Mouse (Mus musculus): ENCODE measurements around the gene Metrn. TPM values are rescaled to one million over a fixed set of nuclear protein-coding genes. Genes with fewer than 3 reads are reported as not detected.

Gene Metrn
- polyA plus RNA-seq, 1 experiment from 2014 or later: 5.8 TPM

DNA sequence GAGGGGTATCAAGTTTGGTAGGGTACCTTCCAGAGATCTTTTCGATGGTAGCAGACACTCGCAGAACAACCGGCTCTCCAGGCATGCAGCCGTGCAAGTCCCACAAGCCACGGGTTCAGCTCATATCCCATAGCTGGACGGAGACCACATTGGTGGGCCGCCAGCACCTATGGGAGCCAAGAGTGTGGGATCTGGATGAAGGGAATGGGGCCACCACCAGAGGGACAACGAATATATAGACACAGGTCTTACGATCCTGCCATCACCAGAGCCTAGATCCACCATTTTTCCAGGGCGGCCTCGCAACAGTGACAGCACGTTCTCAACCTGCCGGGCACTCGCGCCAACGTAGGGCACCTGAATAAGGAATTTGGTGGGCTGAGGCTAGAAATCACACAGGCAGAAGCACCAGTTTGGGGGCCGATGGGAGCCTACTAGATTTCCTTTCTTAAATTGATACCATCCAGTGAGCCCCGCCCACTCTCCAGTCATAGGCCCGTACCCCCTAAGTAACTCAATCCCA, 5.6 kb downstream of the Metrn start:
- no peaks in the 10 kb centered on the region for H3K9me3 ChIP-seq (ENCODE audit: control insufficient read depth, low read length)
- WGBS: 27% methylated on average over 19 of the region's 19 CpGs
- no peaks in the 10 kb centered on the region for H3K27me3 ChIP-seq (ENCODE audit: control insufficient read depth, insufficient read depth, low read length)
- peaks cover 39% of the 10 kb centered on the region for H3K4me1 ChIP-seq (ENCODE audit: control insufficient read depth, insufficient read depth, low read length)
- peaks cover 13% of the 10 kb centered on the region for H3K36me3 ChIP-seq (ENCODE audit: control insufficient read depth, insufficient read depth, low read length)
- ATAC-seq (ENCODE audit: low FRiP score, low TSS enrichment): no peak
- H3K4me3 ChIP-seq (replicated peaks; ENCODE audit: low read depth, low read length): peak overlapping the region; percentile 73
- peak overlapping the region; percentile 91 for H3K4me2 ChIP-seq (ENCODE audit: low read length)
- H3K9ac ChIP-seq (replicated peaks; ENCODE audit: low read length): peak overlapping the region; percentile 76
- DNase-seq: no peak
- H3K27ac ChIP-seq (replicated peaks; ENCODE audit: low read depth, low read length): peak overlapping the region; percentile 91; the same call in 1 of the 2 replicates

DNA sequence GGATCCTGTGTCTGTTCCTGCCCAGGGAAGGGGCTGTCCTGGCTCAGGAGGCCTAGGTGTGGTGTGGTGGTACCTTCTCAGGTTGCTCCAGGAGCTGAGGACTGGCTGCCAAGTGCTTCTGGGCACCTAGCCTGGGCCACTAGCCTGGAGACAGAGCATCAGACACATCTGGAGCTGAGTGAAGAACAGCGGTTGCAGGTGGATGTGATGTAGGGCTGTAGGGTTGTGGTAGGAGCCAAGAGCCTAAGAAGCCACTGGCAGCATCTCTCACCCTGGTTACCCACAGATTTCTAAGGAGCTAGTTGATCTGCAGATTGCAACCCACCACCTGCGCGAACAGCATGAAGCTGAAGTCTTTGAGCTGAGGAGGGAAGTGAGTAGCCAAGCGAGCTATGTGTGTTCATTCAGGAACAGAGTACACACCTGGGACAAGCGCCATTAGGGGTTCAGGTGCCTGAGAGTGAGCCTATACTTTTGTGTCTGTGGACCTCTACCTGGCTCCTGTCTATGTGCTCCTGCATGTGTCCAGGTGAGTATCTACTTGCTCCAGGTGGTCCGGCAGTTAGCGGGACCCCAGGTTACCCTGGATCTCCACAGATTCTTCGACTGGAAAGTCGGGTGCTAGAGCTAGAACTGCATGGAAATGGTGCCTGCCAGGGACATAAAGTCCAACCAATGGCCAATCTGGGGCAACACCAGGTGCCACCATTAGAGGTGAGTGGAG, 10.0 kb downstream of the Metrn start:
- no peak overlapping the region for H3K9ac ChIP-seq (replicated peaks; ENCODE audit: low read length)
- H3K4me1 ChIP-seq (ENCODE audit: control insufficient read depth, insufficient read depth, low read length): peaks cover 22% of the 10 kb centered on the region
- ATAC-seq (ENCODE audit: low FRiP score, low TSS enrichment) (no peak), DNase-seq (no peak)
- no peak overlapping the region for H3K4me3 ChIP-seq (replicated peaks; ENCODE audit: low read depth, low read length)
- no peak overlapping the region for H3K4me2 ChIP-seq (ENCODE audit: low read length)
- H3K27me3 ChIP-seq (ENCODE audit: control insufficient read depth, insufficient read depth, low read length): no peaks in the 10 kb centered on the region
- WGBS: 90% methylated on average over 9 of the region's 9 CpGs
- H3K9me3 ChIP-seq (ENCODE audit: control insufficient read depth, low read length): no peaks in the 10 kb centered on the region
- no peak overlapping the region for H3K27ac ChIP-seq (replicated peaks; ENCODE audit: low read depth, low read length)
- H3K36me3 ChIP-seq (ENCODE audit: control insufficient read depth, insufficient read depth, low read length): peaks cover 35% of the 10 kb centered on the region

DNA sequence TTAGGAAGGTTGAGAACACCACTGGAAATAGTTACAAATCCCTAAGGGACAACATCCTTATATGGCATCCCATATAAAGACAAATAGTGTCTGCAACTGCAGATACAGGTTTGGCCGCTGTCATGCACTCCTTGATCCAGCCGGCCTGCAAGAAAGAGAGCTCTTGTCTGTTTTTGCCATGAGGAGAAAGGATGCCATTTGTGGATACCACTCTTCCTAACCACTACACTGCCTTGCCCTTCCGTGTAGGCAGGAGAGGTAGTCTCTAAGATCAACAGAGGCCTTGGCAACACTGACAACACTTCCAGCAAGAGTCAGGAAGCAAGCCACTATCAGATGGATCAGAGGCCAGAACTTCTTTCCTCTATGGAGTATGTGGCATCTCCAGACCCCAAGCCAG, 10.7 kb downstream of the Metrn start, which contains the start of gene Ccdc78:
TSS of gene Ccdc78 (plus strand) at position 301 of the 400 bp plus-strand sequence.
- Histone ChIP-seq H3K9ac (replicated peaks; ENCODE audit: low read length) (peak within 1 kb of the TSS; percentile 75), H3K27me3 (ENCODE audit: control insufficient read depth, insufficient read depth, low read length) (no peaks in the 10 kb centered on the region), H3K4me2 (ENCODE audit: low read length) (peak within 1 kb of the TSS; percentile 91), H3K4me3 (replicated peaks; ENCODE audit: low read depth, low read length) (peak within 1 kb of the TSS; percentile 73), H3K27ac (replicated peaks; ENCODE audit: low read depth, low read length) (peak within 1 kb of the TSS; percentile 86), H3K9me3 (ENCODE audit: control insufficient read depth, low read length) (no peaks in the 10 kb centered on the region), H3K4me1 (ENCODE audit: control insufficient read depth, insufficient read depth, low read length) (peaks cover 22% of the 10 kb centered on the region), H3K36me3 (ENCODE audit: control insufficient read depth, insufficient read depth, low read length) (peaks cover 42% of the 10 kb centered on the region)
- ATAC-seq (ENCODE audit: low FRiP score, low TSS enrichment) (no peak), DNase-seq (no peak)
- WGBS: 90% methylated on average over 3 of the region's 3 CpGs

DNA sequence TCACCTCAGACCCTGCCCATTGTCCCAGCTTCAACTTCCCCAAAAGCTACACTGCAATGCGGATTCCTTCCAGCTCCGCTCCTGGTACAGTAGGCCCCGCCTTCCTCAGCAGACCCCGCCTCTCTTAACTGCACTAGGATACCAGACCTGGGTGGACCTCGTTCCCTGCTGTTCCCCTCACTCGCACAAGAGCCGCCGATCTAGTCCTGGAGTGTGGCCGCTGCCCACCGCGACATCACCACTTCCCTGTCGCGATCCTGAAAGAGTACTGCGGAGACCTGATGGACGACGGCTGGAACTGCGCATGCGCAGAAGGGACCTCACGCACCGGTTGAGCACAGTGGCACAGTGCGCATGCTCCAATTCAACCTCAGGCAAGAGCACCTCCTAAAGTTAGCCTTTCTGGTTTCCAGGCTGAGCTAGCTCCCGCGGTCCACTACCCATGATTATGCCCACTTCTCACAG, 11.6 kb downstream of the Metrn start, which contains the start of gene Haghl:
TSS of gene Haghl (minus strand) at position 393 of the 465 bp plus-strand sequence.
- DNase-seq: peak; percentile 99
- Histone ChIP-seq H3K4me3 (replicated peaks; ENCODE audit: low read depth, low read length) (peak within 1 kb of the TSS; percentile 73), H3K9ac (replicated peaks; ENCODE audit: low read length) (peak within 1 kb of the TSS; percentile 75), H3K36me3 (ENCODE audit: control insufficient read depth, insufficient read depth, low read length) (peaks cover 47% of the 10 kb centered on the region), H3K9me3 (ENCODE audit: control insufficient read depth, low read length) (no peaks in the 10 kb centered on the region), H3K27ac (replicated peaks; ENCODE audit: low read depth, low read length) (peak within 1 kb of the TSS; percentile 86), H3K4me1 (ENCODE audit: control insufficient read depth, insufficient read depth, low read length) (peaks cover 13% of the 10 kb centered on the region), H3K27me3 (ENCODE audit: control insufficient read depth, insufficient read depth, low read length) (no peaks in the 10 kb centered on the region), H3K4me2 (ENCODE audit: low read length) (peak within 1 kb of the TSS; percentile 91)
- WGBS: under 1% methylated on average over 23 of the region's 23 CpGs
- ATAC-seq (ENCODE audit: low FRiP score, low TSS enrichment): peak; percentile 81

DNA sequence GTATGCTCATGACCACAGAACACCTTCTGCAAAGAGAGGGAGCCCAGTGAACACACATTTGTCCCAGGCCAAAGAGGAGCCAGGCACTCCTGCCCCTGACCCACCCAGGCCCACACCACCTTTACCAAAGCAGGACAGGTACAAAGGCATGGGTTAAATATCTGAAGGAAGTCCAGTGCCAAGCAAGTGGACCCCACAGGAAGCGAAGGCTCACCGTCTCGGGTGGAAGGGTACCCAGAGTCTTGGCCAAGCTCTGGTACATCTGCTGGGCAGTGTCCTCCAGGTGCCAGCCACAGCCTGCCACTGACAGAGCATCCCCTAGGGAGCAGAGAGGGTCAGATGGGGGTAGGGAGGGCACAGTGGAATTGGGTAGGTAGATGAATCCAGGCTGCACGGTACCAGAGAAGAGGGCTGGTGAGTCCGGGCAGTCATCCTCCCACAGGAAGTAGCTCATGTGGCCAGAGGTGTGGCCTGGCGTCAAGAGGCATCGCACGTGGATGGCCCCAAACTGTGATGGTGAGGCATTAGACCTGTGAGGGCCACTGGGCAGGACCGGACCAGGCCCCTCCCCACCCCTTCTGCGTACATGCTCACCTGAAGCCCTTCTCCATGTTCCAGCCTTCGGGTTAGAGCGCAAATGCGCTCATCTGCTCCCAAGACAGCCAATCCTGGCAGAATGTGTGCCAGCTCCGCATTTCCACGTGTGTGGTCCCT, 12.9 kb downstream of the Metrn start:
- H3K4me3 ChIP-seq (replicated peaks; ENCODE audit: low read depth, low read length): peak overlapping the region; percentile 73
- 83% methylated on average over 15 of the region's 15 CpGs for WGBS
- H3K9ac ChIP-seq (replicated peaks; ENCODE audit: low read length): peak overlapping the region; percentile 75
- peak overlapping the region; percentile 91 for H3K4me2 ChIP-seq (ENCODE audit: low read length)
- H3K4me1 ChIP-seq (ENCODE audit: control insufficient read depth, insufficient read depth, low read length): peaks cover 13% of the 10 kb centered on the region
- H3K27ac ChIP-seq (replicated peaks; ENCODE audit: low read depth, low read length): no peak overlapping the region
- DNase-seq (no peak), ATAC-seq (ENCODE audit: low FRiP score, low TSS enrichment) (no peak)
- no peaks in the 10 kb centered on the region for H3K27me3 ChIP-seq (ENCODE audit: control insufficient read depth, insufficient read depth, low read length)
- no peaks in the 10 kb centered on the region for H3K9me3 ChIP-seq (ENCODE audit: control insufficient read depth, low read length)
- peaks cover 37% of the 10 kb centered on the region for H3K36me3 ChIP-seq (ENCODE audit: control insufficient read depth, insufficient read depth, low read length)

DNA sequence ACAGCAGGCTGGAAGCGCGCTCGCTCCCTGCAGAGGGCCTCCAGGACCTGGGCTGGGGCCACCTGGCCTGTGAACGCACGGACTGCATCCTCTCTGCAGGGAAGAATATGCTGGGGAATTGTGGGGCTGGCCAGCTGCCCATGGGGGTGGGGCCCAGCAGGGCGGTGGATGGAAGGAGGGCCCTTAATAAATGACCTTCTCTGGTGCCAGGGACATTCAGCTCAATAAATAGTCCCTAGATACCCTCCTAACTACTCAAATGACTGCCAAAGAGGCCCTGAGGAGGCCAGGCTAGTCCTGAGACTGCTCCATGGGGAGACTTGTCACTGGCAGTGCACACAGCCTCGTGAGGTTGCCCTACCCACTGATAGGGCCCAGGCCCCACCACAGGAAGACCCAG, 13.8 kb downstream of the Metrn start:
- Histone ChIP-seq H3K9ac (replicated peaks; ENCODE audit: low read length) (peak overlapping the region; percentile 34; the same call in 1 of the 2 replicates), H3K4me3 (replicated peaks; ENCODE audit: low read depth, low read length) (no peak overlapping the region), H3K4me2 (ENCODE audit: low read length) (no peak overlapping the region), H3K27me3 (ENCODE audit: control insufficient read depth, insufficient read depth, low read length) (no peaks in the 10 kb centered on the region), H3K36me3 (ENCODE audit: control insufficient read depth, insufficient read depth, low read length) (peaks cover 34% of the 10 kb centered on the region), H3K9me3 (ENCODE audit: control insufficient read depth, low read length) (no peaks in the 10 kb centered on the region), H3K4me1 (ENCODE audit: control insufficient read depth, insufficient read depth, low read length) (peaks cover 13% of the 10 kb centered on the region), H3K27ac (replicated peaks; ENCODE audit: low read depth, low read length) (no peak overlapping the region)
- 83% methylated on average over 7 of the region's 7 CpGs for WGBS
- ATAC-seq (ENCODE audit: low FRiP score, low TSS enrichment) (no peak), DNase-seq (no peak)

DNA sequence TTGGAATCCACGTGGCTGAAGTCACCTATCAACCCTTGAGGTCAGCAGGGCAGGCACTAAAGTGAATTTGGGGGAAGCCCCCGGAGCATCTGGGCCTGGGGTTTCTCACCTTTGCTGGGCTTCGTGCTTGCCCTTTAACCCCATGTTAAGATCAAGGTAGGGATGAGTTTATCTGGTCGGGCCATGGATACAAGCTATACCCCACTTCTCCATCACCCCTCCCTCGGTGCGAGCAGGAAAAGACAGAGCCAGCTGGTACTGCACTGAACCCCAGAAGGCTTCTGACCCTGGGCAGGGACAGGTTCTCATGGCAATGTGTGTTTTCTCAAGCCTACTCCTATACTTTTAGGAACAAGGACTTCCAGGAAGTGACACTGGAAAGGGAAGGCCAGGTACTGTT, 15.6 kb downstream of the Metrn start:
- Histone ChIP-seq H3K9me3 (ENCODE audit: control insufficient read depth, low read length) (no peaks in the 10 kb centered on the region), H3K4me3 (replicated peaks; ENCODE audit: low read depth, low read length) (no peak overlapping the region), H3K4me2 (ENCODE audit: low read length) (no peak overlapping the region), H3K27me3 (ENCODE audit: control insufficient read depth, insufficient read depth, low read length) (no peaks in the 10 kb centered on the region), H3K27ac (replicated peaks; ENCODE audit: low read depth, low read length) (no peak overlapping the region), H3K36me3 (ENCODE audit: control insufficient read depth, insufficient read depth, low read length) (peaks cover 34% of the 10 kb centered on the region), H3K4me1 (ENCODE audit: control insufficient read depth, insufficient read depth, low read length) (peaks cover 13% of the 10 kb centered on the region), H3K9ac (replicated peaks; ENCODE audit: low read length) (no peak overlapping the region)
- 83% methylated on average over 6 of the region's 6 CpGs for WGBS
- DNase-seq (no peak), ATAC-seq (ENCODE audit: low FRiP score, low TSS enrichment) (no peak)

DNA sequence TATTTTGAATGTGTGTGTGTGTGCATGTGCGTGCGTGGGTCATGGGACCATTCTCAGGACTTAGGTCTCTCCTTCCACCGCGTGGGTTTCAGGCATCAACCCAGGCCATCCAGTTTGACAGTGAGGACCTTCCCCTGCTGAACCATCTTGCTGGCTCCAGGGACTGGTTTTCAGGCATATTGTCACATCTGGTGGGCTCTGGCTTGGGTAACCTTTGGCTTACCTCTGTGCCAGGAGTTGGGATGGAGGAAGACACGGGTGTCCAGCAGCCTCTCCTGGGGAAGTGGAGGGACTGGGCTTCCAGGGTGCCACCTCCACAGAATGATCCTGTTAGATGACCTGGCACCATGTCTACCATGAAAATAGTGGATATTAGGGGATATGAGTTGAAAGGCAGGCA, 19.0 kb downstream of the Metrn start:
- Histone ChIP-seq H3K4me2 (ENCODE audit: low read length) (no peak overlapping the region), H3K9ac (replicated peaks; ENCODE audit: low read length) (no peak overlapping the region), H3K36me3 (ENCODE audit: control insufficient read depth, insufficient read depth, low read length) (peaks cover 22% of the 10 kb centered on the region), H3K4me3 (replicated peaks; ENCODE audit: low read depth, low read length) (no peak overlapping the region), H3K27me3 (ENCODE audit: control insufficient read depth, insufficient read depth, low read length) (no peaks in the 10 kb centered on the region), H3K9me3 (ENCODE audit: control insufficient read depth, low read length) (no peaks in the 10 kb centered on the region), H3K27ac (replicated peaks; ENCODE audit: low read depth, low read length) (no peak overlapping the region), H3K4me1 (ENCODE audit: control insufficient read depth, insufficient read depth, low read length) (peaks cover 7% of the 10 kb centered on the region)
- DNase-seq (no peak), ATAC-seq (ENCODE audit: low FRiP score, low TSS enrichment) (no peak)
- WGBS: 95% methylated on average over 5 of the region's 5 CpGs

All from midbrain, embryonic 14.5 days (tissue).